Mouse (Mus musculus) splenic B cell, adult 2 months (primary cell): ENCODE results near the gene Pex14.

ENCODE experiments used
- DNase-seq: peaks from one replicate; pipeline ENCODE4 v3.0.0-alpha.2; 2011; ENCODE audit warnings: low read depth, low spot score
- H3K27me3 ChIP-seq: 2 replicates; pipeline ENCODE4 v1.6.1; 2012; ENCODE audit warnings: mild to moderate bottlenecking, low read length, moderate library complexity, mixed read lengths; ENCODE audit not compliant: control insufficient read depth, poor library complexity, insufficient read depth, severe bottlenecking
- H3K36me3 ChIP-seq: 2 replicates; pipeline ENCODE4 v1.6.1; 2012; ENCODE audit warnings: mild to moderate bottlenecking, low read length, moderate library complexity, mixed read lengths; ENCODE audit not compliant: control insufficient read depth, poor library complexity, insufficient read depth, severe bottlenecking

Pex14 gene

DNA sequence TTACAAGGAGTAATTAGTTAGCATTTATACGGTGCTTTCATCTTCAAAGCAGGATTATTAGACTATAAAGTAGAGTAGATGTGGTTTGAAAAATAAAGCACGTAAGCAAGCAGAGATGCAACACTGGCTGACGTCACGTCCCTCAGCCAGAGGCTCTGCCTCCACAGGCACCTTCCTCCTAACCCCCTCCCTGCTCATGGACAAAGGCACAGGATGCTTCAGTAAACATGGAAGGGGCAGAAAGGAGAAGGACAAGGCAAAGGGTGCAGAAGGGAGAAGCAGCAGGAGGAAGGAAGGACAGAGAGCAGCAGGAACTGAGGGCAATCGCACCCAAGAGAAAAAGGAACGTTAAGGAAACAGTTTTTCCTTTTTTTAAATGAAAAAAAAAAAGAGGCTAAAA is 43.8 kb downstream of the Pex14 start:
- DNase-seq = no peak
- Histone ChIP-seq H3K27me3 (no peaks in the 10 kb centered on the region), H3K36me3 (peaks cover 2% of the 10 kb centered on the region; the same call in 1 of the 2 replicates)

DNA sequence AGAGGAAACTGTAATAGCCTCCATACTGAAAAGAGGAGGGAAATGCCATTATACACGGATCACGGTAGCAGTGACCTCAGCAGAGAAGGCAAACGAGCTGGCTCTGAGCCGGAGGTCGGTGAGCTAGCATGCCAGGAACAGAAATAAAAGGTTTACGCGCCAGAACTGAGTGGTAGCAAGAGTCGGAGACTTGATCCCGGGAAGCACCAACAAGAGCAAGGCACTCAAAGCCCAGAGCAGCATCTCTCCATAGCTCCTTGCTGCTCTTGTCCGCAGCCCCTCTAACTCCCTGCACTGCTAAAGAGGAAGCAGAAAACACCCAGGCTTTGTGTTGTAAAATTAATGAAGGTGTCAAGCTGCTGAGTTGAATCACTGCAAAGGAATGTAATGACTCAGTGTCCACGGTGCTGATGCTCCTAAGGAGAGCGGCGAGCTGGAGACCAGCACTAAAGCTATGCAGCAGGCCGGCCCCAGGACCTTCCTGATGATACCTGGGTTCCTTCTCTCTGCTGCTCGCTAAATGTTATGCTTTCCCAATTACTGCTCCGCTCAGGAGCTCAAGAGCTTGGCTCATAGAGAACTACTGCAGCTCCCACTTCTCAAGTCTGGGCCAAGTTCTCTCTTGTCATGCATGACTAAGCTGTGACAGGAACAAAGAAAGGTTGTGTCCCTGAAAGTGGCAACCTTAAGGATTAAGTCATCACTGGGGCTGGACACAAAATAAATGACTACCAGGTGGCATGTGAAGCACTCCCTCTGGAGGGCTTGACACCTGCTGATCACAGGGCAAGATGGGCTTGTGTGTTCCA is 50.1 kb downstream of the Pex14 start:
- Histone ChIP-seq H3K27me3 (no peaks in the 10 kb centered on the region), H3K36me3 (no peaks in the 10 kb centered on the region)
- no peak for DNase-seq

DNA sequence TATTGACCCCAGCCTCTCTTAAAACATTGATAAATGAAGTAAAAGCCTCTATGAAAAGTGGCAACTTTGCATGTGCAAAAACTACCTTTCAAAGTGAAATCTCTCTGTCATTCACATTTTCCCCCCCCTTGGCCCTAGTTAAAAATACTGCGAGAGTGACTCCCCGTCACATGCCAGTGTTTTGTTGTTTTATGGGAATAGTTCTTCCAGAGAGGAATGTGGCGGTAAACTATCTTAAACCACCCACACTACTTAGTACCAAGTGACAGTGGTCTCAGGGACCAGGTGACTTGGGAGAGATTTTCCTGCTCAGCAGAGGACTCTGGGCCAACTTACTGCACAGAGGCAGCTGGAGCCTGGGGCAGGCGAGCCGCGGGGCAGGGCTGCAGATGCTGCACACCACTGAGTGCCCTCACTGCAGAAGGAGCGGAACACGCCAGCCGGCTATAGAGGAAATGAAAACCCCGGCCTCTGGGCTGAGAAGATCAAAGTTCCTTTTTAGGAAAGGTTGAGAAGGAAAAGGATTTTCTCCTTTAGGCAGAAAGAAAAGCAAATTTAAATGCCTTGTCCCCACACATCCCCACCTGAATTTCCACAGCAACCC is 50.9 kb downstream of the Pex14 start:
- peak; percentile 26 for DNase-seq
- Histone ChIP-seq H3K36me3 (no peaks in the 10 kb centered on the region), H3K27me3 (no peaks in the 10 kb centered on the region)

DNA sequence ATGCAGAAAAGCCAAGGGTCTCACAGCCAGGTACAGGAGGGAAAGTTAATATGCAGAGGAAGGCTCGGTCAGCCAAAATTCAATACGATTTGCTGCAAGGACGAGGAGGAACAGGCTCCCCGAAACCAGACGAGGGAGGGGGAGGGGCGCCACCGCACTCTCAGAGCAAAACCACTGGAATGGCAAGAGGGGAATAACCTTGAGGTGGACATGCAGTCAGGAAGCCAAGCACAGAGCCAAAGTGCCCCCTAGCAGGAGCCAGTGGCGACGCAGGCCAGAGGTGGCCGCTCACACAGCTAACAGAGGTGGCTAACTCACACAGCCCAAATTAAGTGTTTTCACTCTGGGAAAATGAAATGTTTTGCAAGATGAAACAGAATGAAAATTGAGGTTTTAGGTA is 52.3 kb downstream of the Pex14 start:
- Histone ChIP-seq H3K36me3 (no peaks in the 10 kb centered on the region), H3K27me3 (no peaks in the 10 kb centered on the region)
- DNase-seq = no peak

DNA sequence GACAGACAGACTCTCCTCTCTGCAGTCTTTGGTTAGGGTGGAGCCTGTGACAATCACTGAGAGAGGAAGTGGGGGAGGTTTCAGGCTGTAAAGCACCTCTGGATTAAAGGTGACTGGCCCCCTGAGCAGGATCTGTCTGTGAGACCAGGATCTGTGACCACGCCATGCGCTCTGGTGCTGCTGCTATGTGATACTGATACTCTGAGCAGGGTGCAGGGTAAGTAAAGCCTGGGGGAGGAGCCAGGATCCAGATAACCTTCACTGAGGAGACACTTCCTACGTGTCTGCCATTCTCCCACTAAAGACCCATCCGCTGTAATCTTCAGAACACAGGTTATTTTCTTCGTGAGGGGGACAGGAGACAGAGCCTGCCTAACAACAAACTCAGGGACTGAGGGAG is 53.8 kb downstream of the Pex14 start:
- Histone ChIP-seq H3K36me3 (no peaks in the 10 kb centered on the region), H3K27me3 (no peaks in the 10 kb centered on the region)
- DNase-seq = no peak

DNA sequence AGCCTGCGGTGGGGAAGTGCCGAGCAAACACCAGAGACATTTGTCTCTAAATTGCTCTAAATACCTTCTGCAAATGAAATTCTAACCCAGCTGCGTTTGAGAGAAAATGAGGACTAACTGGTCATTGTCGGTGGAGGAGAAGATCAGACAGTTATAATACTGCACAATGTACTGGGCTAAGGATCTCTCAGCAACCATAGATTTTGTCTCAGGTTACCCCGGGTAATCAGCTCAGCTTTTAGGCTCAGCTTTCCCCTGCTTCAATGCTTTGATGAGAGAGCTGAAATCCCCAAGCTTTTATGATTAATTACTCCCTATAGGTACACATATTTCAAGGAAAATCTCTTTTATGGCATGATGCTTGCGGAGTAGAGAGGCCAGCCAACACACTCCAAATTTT is 59.4 kb downstream of the Pex14 start:
- no peak for DNase-seq
- Histone ChIP-seq H3K36me3 (no peaks in the 10 kb centered on the region), H3K27me3 (no peaks in the 10 kb centered on the region)

DNA sequence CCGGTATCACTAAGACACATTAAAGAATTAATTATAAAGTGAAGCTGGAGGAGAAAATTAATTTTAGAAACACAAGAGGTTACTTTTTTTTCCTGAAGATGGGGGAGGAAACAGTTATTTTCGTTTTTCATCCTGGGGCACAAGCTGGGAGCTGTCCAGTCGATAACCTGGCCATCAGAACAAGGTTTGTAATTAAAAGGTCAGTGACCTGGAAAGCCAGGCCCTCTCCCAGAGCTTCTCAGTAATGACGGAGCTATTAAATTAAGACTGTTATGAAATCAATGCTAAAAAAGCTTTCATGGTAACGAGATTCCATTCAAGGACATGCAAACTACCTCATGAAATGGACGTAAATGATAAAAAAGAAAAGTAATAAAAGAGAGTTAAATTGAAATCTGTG is 62.0 kb downstream of the Pex14 start:
- DNase-seq = no peak
- 0 out of 2 replicates have a peak, but pooled peaks cover 2% of the 10 kb centered on the region for H3K36me3 ChIP-seq
- H3K27me3 ChIP-seq = no peaks in the 10 kb centered on the region

DNA sequence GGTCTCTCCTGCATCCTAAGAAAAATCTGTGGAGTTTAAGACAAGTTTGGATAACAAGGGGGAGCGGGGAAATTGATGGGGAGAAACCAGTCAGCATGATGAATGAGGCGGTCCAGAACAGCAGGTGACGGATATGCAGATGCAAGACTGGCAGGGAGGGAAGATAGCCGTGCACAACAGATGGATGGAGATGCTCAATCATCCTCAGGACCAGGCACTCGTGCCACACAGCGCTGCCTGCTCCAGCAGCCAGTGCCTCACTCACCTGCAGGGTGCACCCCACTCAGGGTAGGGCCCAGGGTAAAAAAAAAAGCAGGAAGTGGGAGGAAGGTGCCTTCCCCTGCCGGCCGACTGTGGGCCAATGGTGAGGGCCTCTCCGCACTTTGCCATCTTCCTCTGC is 63.1 kb downstream of the Pex14 start:
- DNase-seq = no peak
- Histone ChIP-seq H3K36me3 (0 out of 2 replicates have a peak, but pooled peaks cover 2% of the 10 kb centered on the region), H3K27me3 (no peaks in the 10 kb centered on the region)

DNA sequence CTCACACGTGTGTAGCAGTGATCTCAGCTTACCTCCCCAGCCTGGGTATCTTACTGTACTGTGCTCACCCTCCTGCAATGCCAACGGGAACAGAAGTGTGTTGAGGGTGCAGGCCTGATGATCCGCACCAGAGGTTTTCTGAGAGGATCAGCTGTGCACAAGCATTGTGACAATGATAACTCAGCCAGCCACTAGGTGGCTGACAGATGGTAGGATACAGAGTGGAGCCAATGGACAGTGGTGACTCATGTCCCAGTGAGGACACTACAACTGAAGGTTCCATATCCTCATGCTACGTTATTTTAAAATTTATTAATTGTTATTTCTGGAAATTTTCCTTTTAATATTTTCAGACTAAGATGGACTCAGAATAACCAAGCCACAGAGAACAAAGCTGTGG is 68.2 kb downstream of the Pex14 start:
- no peak for DNase-seq
- H3K27me3 ChIP-seq = no peaks in the 10 kb centered on the region
- 0 out of 2 replicates have a peak, but pooled peaks cover 4% of the 10 kb centered on the region for H3K36me3 ChIP-seq

DNA sequence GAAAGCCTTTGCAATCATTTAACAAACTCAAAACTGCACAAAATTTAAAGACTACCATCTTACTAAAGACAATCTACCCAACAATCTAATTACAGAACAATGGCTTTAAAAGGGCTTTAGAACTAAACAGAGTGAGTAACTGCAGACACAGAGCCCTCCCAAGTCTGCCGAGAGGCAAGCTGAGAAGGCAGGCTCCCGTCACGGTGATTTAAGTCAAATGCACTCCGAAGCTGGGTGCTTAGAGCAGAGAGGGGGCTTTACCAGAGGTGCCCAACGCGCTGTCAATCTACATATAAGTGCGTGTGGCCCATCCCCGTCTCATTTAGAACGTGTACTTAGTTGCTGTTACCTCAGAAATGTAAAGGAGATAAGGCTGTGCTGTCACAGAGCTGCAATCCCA is 72.1 kb downstream of the Pex14 start:
- DNase-seq = no peak
- 0 out of 2 replicates have a peak, but pooled peaks cover 2% of the 10 kb centered on the region for H3K36me3 ChIP-seq
- H3K27me3 ChIP-seq = no peaks in the 10 kb centered on the region

DNA sequence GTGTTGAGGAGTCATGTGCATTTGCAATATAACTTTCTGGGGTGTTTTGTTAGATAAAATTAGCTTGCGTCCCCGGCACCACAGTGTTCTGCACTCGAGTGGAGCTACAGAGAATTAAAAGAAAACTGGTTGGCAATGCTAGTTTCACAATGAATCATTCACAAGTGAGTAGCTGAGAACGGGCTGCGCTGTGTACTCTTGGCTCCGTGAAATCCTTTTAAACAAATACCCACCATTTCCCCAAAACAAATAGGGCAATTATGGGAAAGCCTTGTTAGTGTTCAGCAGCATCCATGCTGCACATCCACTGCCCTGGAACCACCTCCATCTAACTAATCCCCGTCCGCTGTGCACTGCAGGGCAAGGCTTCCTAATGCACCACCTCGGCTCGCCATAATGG is 74.4 kb downstream of the Pex14 start:
- Histone ChIP-seq H3K36me3 (no peaks in the 10 kb centered on the region), H3K27me3 (no peaks in the 10 kb centered on the region)
- no peak for DNase-seq

DNA sequence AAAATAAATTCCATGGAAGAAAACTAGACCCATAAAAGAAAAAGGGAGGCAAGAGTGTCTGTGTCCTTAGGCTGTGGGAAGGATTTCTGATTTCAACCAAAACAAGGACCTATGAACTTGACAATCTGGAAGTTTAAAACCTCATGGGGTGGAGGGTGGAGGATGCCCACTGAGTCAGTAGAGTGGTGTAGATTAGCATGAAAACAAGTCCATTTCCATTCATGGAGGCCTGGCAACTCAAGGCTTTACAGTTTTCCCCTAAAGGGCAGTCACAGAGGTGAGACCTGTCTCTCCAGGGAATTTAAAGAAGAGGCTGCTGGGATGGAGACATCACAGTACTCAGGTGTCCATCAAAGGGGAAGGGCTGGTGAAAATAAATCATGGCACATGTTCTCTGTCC is 78.7 kb downstream of the Pex14 start:
- no peak for DNase-seq
- H3K27me3 ChIP-seq = no peaks in the 10 kb centered on the region
- H3K36me3 ChIP-seq = no peaks in the 10 kb centered on the region

DNA sequence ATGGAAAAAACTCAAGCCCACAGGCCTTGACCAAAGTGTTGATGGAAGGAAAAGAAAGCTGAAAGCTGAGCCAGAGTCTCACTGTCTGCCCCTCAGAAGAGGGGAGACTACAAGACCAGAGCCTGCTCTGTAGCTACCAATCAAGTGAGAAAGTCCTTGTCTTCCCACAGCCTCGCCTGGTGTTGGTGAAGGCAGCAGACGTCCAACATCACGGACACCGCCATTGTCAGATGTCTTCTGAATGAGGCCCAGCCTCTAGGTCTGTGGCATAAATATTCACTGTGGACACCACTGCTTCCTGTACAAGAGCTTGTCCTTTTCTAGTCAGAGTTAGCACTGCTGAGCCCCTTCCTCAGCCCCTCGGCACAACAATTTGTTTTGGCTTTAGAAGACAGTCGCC is 80.2 kb downstream of the Pex14 start:
- H3K36me3 ChIP-seq = no peaks in the 10 kb centered on the region
- H3K27me3 ChIP-seq = no peaks in the 10 kb centered on the region
- DNase-seq = no peak

DNA sequence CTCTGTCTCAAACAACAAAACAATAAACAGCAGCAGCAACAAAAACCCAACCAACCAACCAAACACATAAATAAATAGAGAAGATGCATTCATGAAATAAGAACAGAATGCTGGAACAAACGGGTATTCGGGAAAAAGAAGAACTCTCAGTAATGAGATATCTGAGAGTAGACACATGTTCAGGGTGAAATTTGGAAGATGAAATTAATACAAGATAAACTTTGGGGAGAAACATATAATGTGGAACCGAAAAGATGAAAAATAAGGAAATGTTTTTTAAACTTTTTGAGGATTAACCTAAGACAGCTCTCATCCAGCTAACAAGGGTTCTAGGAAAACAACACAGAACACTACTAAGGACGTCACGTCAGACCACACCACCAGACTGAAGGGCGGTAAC is 92.9 kb downstream of the Pex14 start:
- Histone ChIP-seq H3K36me3 (no peaks in the 10 kb centered on the region), H3K27me3 (no peaks in the 10 kb centered on the region)
- no peak for DNase-seq

DNA sequence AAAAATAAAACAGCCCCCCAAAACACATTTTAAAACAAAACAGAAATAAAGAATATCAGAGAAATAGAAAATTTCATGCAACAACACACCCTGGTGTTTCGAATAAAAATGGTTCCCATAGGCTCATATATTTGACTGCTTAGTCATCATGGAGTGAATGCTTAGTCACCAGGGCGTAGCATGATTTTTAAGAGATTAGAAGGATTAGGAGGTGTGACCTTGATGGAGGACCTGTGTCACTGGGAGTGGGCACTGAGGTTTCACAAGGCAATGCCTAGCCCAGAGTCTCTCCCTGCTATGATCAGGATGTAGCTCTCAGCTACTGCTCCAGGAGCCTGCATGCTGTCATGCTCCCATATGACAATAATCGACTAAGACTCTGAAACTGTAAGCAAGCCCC is 93.6 kb downstream of the Pex14 start:
- no peaks in the 10 kb centered on the region for H3K36me3 ChIP-seq
- DNase-seq = no peak
- H3K27me3 ChIP-seq = no peaks in the 10 kb centered on the region
